Mouse (Mus musculus) gastrocnemius, postnatal 36 days (tissue): Measurements from ENCODE around the gene Dapp1. TPM values are rescaled to one million over a fixed set of nuclear protein-coding genes. Genes with fewer than 3 reads are reported as not detected.
"Not testable (repeated sequence)": the region's sequence is repeated elsewhere in the genome, so short reads cannot be mapped to it uniquely, and the experiment has no call there.

Experiments used
- DNase-seq, 2 experiments: peaks; one replicate each; pipeline ENCODE4 v3.0.0; 2022
- intact Hi-C: fragments of 180-260 bp; cut with DNase I; formaldehyde crosslinking; loops from one replicate; pipeline ENCODE4 v1.15.1; 2025
- total RNA-seq, 2 experiments: library from RNA; stranded (reverse); gene quantifications; 2 replicates each; pipeline ENCODE4 v1.2.3; 2021

Dapp1 gene
- total RNA-seq, 2 experiments from 2014 or later: 1.2 to 1.3 TPM

DNA sequence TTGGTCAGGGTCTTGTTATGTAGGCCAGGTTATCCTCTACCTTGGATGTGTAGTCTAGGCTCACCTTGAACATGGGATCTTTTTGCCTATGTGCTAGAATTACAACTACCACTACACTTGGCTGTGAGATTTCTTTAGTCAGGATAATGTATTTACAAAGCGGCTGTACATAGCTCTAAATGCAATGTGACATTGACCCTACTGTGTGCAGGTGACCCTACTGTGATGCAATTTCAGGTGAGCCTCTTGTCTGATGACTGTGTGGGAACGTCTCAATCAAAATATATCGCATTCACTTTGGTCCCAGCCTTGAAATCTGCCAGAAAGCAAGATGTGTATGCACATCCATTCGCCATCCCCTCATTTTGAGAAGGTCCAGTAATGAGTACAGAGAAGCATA is 23.0 kb downstream of the Dapp1 start:
- intact Hi-C loops: no loop called here
- DNase-seq: no peak

DNA sequence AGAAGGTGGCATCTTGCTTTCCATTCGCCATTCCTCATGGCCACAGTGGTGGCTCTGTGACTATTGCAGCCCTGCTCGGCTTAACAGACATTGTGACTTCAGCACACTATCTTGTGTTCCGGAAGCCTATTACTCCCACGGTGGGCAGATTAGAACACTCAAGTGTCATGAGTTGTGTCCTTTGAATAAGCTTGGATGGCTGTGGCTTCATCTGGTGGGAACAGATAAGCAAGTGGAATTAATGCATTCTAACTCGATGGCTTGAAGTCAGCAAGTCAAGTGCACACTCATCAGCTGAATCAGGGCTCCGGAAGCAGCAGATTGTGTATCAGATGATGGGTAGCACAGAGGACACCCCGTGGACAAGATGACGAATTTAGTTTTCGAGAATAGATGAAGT is 23.5 kb downstream of the Dapp1 start:
- intact Hi-C loops: no loop called here
- DNase-seq: no peak

DNA sequence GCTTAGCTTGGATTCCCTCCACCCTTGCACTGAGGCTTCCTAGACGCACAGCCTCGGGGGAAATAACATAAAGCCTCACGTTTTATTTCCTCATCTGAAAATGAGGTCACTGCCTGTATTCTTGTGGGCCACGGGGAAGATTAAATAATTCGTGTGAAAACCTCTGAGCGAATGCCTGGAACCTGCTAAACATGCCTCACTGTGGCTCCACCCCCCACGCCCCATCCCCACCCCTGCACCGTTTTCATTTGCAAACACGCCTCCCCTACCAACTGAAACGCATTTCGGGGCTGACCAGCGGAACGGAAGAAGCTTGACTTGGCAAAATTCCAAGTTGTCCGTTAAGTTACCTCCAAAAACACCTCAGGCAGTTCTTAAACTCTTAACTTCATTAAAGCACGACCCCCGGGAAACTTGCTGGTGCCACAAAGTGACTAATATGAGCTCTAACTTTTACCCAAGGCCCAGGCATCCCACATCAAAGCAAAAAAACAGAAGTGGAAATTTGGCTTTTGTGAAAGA is 25.7 kb downstream of the Dapp1 start:
- no peak for DNase-seq

DNA sequence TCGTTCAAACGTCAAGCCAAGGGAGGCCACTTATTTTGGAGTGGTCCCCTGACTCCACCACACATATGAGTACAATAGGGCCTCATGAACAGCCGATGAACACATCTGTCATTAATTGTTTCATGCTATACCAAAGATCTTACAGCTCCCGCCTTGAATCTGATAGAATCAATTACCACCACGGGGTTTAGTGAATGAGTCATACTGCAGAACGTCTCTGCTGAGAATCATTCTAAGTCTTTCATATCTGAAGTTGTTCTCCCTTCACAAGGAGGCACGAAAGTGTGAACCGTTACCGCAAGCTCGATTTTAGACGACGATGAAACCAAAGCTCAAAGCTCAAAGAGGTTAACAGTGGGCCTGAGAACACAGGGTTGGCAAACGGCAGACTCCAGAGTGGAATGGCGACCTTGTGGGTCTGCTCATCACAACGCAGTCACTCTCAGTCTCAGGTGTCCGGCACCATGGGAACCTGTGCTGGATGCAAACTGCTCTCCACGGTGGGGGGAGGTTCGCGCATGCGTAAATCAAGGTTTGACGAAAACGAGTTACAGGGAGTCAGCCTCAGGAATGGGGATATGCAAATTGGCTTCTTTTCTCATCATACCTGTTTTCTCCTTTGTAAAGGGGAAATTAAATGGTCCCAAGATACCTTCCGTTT is 27.0 kb downstream of the Dapp1 start:
- DNase-seq: no peak
- intact Hi-C loops: no loop called here

More for the DNA sequence above, 25.7 kb downstream of the Dapp1 start:
- intact Hi-C loops: no loop called here

- no peak for DNase-seq
- intact Hi-C loops: no loop called here
Measured at GRCm38 (mm10) chr3:137952914-137953880, 28.1 kb downstream of the Dapp1 start.

- no peak for DNase-seq
- intact Hi-C loops: no loop called here
Measured at GRCm38 (mm10) chr3:137952225-137952913, 29.0 kb downstream of the Dapp1 start.

- DNase-seq: no peak
- intact Hi-C loops: no loop called here
Measured at GRCm38 (mm10) chr3:137951819-137952218, 29.5 kb downstream of the Dapp1 start.

GRCm38 (mm10) chr3:137951302-137951701 is 30.0 kb downstream of the Dapp1 start:
- DNase-seq, intact Hi-C loops: not testable (repeated sequence)

- DNase-seq: no peak
- intact Hi-C loops: no loop called here
Measured at GRCm38 (mm10) chr3:137950191-137950885, 31.0 kb downstream of the Dapp1 start.

DNA sequence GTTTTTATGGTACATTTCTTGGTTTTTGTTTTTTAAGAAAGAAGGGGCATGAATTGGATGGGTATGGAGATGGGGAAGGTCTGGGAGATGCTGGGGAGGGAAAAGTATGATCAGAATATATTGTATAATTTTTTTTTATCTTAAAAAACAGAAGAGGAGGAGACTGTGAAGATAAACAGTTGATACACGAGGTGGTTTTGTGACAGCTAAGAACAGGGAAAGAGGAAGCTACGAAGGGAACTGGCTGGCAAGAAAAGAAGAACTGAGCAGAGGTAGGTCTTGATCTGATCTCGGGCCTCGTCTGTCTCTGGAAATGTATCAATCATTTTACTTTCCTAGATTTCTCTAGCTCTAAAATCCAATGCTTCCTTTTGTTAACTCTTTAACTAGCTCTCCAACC is 33.8 kb downstream of the Dapp1 start:
- no peak for DNase-seq
- intact Hi-C loops: loop anchor here (5.0 kb wide), 1 partner anchor 35 kb away; the partner anchor contains the start of gene Dapp1

DNA sequence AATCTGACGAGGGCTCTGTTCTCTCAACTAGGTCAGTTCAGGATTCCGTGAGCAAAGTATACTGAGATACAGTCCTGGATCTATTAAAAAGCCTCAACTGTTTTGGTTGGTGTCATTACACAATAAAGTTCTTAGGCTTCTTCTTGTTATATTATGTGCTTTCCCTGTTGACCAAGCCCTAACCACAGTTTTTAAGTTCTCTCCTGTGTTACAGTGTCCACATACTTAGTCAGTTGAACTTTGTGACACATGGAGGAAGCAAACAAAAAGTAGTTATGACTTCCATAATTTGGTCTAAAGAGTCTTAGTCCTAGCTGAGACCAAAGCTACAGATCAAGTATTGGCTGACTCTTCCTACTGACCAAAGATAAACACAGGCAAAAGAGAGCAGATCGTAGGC is 34.5 kb downstream of the Dapp1 start:
- intact Hi-C loops: loop anchor here (5.0 kb wide), 1 partner anchor 35 kb away; the partner anchor contains the start of gene Dapp1

GRCm38 (mm10) chr3:137943737-137944154 is 37.6 kb downstream of the Dapp1 start:
- DNase-seq: no peak
- intact Hi-C loops: no loop called here

More for the DNA sequence above, 34.5 kb downstream of the Dapp1 start:
- DNase-seq: no peak

DNA sequence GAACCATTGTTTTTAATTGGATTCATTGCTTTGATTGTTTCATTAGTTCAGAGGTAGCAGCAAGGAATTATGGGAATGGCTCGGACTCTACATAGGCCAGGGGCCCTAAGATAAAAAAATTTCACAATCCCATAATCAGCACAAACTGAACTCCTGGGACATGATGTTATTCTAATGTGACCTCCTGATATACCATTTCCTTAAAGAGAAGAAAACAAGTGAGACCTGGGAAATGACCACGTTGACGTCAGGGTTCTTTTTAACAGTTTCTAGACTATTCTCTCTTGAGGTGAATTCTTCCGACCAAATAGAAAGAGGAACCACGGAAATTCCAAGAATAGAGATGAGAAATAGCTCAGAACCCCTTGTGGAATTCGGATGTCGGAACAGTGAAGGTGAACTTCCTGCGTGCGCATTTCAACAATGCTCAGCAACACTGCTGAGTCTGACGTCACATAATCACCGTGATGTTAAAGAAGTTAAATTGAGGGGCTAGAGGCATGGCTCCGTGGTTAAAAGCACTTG is 39.2 kb downstream of the Dapp1 start:
- intact Hi-C loops: loop anchor here (1.0 kb wide), 1 partner anchor 23 kb away; no protein-coding TSS in a partner anchor
- no peak for DNase-seq

GRCm38 (mm10) chr3:137941555-137941954 is 39.8 kb downstream of the Dapp1 start:
- intact Hi-C loops: no loop called here
- no peak for DNase-seq

DNA sequence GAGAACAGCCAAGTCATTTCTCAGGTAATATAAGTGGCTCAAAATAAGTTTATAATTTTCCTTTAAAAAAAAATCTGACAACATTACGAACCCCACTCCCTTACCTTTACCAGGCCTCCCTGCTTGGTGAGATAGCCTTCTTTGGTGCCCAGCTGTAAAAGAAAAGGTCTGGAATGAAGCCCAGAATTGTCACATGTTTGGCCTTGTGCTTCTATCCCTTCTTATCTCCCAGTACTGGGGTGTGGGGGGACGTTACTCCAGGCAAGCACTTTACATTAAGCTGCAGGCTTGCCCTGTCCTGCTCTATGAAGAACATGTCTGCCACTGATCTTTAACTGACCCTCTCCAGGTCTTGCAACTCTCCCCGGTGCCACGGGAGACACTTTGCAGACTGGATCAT is 40.6 kb downstream of the Dapp1 start:
- no peak for DNase-seq
- intact Hi-C loops: no loop called here

- peak in 1 of 2 experiments; percentile 14 for DNase-seq
- intact Hi-C loops: loop anchor here (2.0 to 5.0 kb wide), 2 partner anchors 52 to 209 kb away; no protein-coding TSS in a partner anchor
Measured at GRCm38 (mm10) chr3:137938608-137939007, 42.7 kb downstream of the Dapp1 start.

DNA sequence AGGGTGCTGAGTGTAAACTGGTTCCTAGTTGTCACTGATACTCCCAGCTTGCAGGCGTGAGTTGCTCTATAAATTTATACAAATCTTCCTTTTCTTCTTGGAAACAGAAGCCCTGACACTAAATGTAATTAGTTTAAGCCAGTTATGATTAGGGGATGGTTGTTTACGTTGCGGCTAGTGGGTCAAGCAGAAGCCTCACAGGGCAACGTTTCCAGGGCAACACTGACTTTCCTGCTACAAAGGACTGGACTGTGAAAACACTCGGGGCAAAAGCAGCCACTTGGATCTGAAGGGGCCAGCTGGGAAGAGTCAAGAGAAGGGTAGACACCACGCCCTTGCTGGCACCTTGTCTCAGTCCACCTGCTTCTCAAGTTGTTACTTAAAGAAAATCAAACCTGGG is 44.8 kb downstream of the Dapp1 start:
- no peak for DNase-seq
- intact Hi-C loops: loop anchor here (5.0 kb wide), 1 partner anchor 211 kb away; no protein-coding TSS in a partner anchor

- intact Hi-C loops: loop anchor here (5.0 kb wide), 1 partner anchor 211 kb away; no protein-coding TSS in a partner anchor
- DNase-seq: no peak
Measured at GRCm38 (mm10) chr3:137935570-137936525, 45.5 kb downstream of the Dapp1 start.
